Mouse (Mus musculus): ENCODE results near the gene Cd274. TPM values are rescaled to one million over a fixed set of nuclear protein-coding genes. Genes with fewer than 3 reads are reported as not detected.

The Cd274 gene
- total RNA-seq, 1 experiment, result 0.62 TPM

DNA sequence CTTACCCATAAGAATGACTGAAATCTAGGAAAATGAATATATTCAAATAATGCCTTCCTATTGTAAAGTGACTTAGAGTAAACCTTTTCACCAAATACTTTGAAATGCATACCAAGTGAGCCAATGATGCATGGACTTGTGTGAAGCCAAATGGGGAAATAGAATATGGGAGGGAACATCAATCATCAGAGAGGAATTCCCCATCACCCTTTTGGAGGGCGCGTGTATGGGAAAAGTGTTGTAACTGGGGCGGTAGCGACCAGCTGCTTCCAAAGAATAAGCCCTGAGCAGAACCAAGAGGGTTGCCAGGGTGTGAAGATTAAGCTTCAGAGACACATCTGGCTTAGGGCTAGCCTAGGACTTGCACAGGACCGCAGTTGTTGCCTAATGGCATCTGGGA, 16.1 kb downstream of the Cd274 start:
- no peak for DNase-seq (ENCODE audit: low read depth, low spot score)
- no peaks in the 10 kb centered on the region for H3K36me3 ChIP-seq (ENCODE audit: control insufficient read depth, insufficient read depth, low read length, poor library complexity, severe bottlenecking)
- no peak overlapping the region for H3K4me3 ChIP-seq (ENCODE audit: insufficient read depth in 1 of 2, low read depth in 1 of 2, low read length in 2 of 2, poor library complexity in 1 of 2, severe bottlenecking in 1 of 2)
- TF ChIP-seq CHD2 (IDR thresholded peaks at IDR 0.05; ENCODE audit: low read depth, low read length), result no peak
- no peak for TF ChIP-seq ZC3H11A (IDR thresholded peaks at IDR 0.05; ENCODE audit: borderline replicate concordance, low read depth, low read length)
- no peak for TF ChIP-seq ZNF384 (IDR thresholded peaks at IDR 0.05; ENCODE audit: low read depth, low read length)
- TF ChIP-seq MAFK (IDR thresholded peaks at IDR 0.05; ENCODE audit: insufficient read depth, low read depth, low read length), result no peak
- no peak for TF ChIP-seq HCFC1 (IDR thresholded peaks at IDR 0.05; ENCODE audit: borderline replicate concordance, insufficient read depth, low read length)
- H3K9ac ChIP-seq (ENCODE audit: insufficient read depth, low read depth, low read length, poor library complexity, severe bottlenecking), result no peak overlapping the region
- H3K27ac ChIP-seq (ENCODE audit: insufficient read depth, low read depth, low read length, poor library complexity, severe bottlenecking), result no peak overlapping the region
- no peaks in the 10 kb centered on the region; a peak in 1 of 4 replicates for H3K4me1 ChIP-seq (ENCODE audit: control insufficient read depth in 2 of 2, insufficient read depth in 2 of 2, low read length in 2 of 2, poor library complexity in 1 of 2)
- H3K9me3 ChIP-seq (ENCODE audit: control insufficient read depth, insufficient read depth, low read depth, low read length), result no peaks in the 10 kb centered on the region
- in situ Hi-C loops (cut with MboI; ENCODE audit: low sequenced_read_pairs in 2 of 2, unreplicated experiment in 2 of 2), result no loop called here

DNA sequence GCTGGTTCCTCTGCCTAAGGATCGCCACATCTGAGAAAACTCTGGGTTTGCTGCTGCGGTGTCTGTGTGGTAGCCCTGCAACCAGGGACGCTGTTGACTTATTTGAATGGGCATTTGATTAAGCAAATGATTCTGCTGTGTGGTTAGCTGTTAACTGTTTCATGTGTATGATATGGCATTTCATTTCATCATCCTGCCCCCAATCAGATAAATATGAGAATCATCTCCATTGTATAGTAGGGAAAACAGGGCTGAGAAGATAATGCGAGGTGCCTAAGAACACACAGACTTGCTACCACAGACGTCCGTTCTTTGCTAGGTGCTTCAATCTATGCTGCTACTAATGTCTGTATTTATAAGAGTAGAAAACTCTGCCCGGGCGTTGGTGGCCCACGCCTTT, 17.2 kb downstream of the Cd274 start:
- Histone ChIP-seq H3K9ac (ENCODE audit: insufficient read depth, low read depth, low read length, poor library complexity, severe bottlenecking) (no peak overlapping the region), H3K36me3 (ENCODE audit: control insufficient read depth, insufficient read depth, low read length, poor library complexity, severe bottlenecking) (no peaks in the 10 kb centered on the region), H3K9me3 (ENCODE audit: control insufficient read depth, insufficient read depth, low read depth, low read length) (no peaks in the 10 kb centered on the region), H3K27ac (ENCODE audit: insufficient read depth, low read depth, low read length, poor library complexity, severe bottlenecking) (no peak overlapping the region), H3K4me3 (ENCODE audit: insufficient read depth in 1 of 2, low read depth in 1 of 2, low read length in 2 of 2, poor library complexity in 1 of 2, severe bottlenecking in 1 of 2) (no peak overlapping the region), H3K4me1 (ENCODE audit: control insufficient read depth in 2 of 2, insufficient read depth in 2 of 2, low read length in 2 of 2, poor library complexity in 1 of 2) (no peaks in the 10 kb centered on the region; a peak in 1 of 4 replicates)
- TF ChIP-seq HCFC1 (IDR thresholded peaks at IDR 0.05; ENCODE audit: borderline replicate concordance, insufficient read depth, low read length) (no peak), MAFK (IDR thresholded peaks at IDR 0.05; ENCODE audit: insufficient read depth, low read depth, low read length) (no peak), ZNF384 (IDR thresholded peaks at IDR 0.05; ENCODE audit: low read depth, low read length) (no peak)
- in situ Hi-C loops (cut with MboI; ENCODE audit: low sequenced_read_pairs in 2 of 2, unreplicated experiment in 2 of 2), result no loop called here
- no peak for DNase-seq (ENCODE audit: low read depth, low spot score)

GRCm38 (mm10) chr19:29384994-29385393, 17.7 kb downstream of the Cd274 start:
- H3K27ac ChIP-seq (ENCODE audit: insufficient read depth, low read depth, low read length, poor library complexity, severe bottlenecking), result no peak overlapping the region
- DNase-seq (ENCODE audit: low read depth, low spot score), result no peak
- no peaks in the 10 kb centered on the region for H3K36me3 ChIP-seq (ENCODE audit: control insufficient read depth, insufficient read depth, low read length, poor library complexity, severe bottlenecking)
- no peak overlapping the region for H3K4me3 ChIP-seq (ENCODE audit: insufficient read depth in 1 of 2, low read depth in 1 of 2, low read length in 2 of 2, poor library complexity in 1 of 2, severe bottlenecking in 1 of 2)
- TF ChIP-seq HCFC1 (IDR thresholded peaks at IDR 0.05; ENCODE audit: borderline replicate concordance, insufficient read depth, low read length), result no peak
- TF ChIP-seq MAFK (IDR thresholded peaks at IDR 0.05; ENCODE audit: insufficient read depth, low read depth, low read length), result peak; percentile 77
- no peak for TF ChIP-seq CHD2 (IDR thresholded peaks at IDR 0.05; ENCODE audit: low read depth, low read length)
- no peaks in the 10 kb centered on the region for H3K9me3 ChIP-seq (ENCODE audit: control insufficient read depth, insufficient read depth, low read depth, low read length)
- H3K4me1 ChIP-seq (ENCODE audit: control insufficient read depth in 2 of 2, insufficient read depth in 2 of 2, low read length in 2 of 2, poor library complexity in 1 of 2), result no peaks in the 10 kb centered on the region; a peak in 1 of 4 replicates
- in situ Hi-C loops (cut with MboI; ENCODE audit: low sequenced_read_pairs in 2 of 2, unreplicated experiment in 2 of 2), result no loop called here
- H3K9ac ChIP-seq (ENCODE audit: insufficient read depth, low read depth, low read length, poor library complexity, severe bottlenecking), result no peak overlapping the region

DNA sequence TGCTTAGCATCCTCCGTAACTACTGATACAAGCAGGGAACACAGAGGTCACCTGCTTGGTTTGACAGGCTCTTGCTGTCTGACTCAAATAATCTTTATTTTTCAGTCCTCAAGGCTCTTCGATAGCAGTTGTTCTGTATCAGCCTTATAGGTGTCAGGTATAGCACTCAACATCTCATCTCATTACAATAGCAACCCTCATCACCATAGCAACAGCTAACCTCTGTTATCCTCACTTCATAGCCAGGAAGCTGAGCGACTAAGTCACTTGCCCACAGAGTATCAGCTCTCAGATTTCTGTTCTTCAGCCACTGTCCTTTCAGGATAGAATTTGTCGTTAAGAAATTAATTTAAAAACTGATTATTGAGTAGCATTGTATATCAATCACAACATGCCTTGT, 18.6 kb downstream of the Cd274 start:
- Histone ChIP-seq H3K36me3 (ENCODE audit: control insufficient read depth, insufficient read depth, low read length, poor library complexity, severe bottlenecking) (no peaks in the 10 kb centered on the region), H3K4me1 (ENCODE audit: control insufficient read depth in 2 of 2, insufficient read depth in 2 of 2, low read length in 2 of 2, poor library complexity in 1 of 2) (no peaks in the 10 kb centered on the region; a peak in 1 of 4 replicates), H3K9ac (ENCODE audit: insufficient read depth, low read depth, low read length, poor library complexity, severe bottlenecking) (no peak overlapping the region), H3K4me3 (ENCODE audit: insufficient read depth in 1 of 2, low read depth in 1 of 2, low read length in 2 of 2, poor library complexity in 1 of 2, severe bottlenecking in 1 of 2) (no peak overlapping the region), H3K9me3 (ENCODE audit: control insufficient read depth, insufficient read depth, low read depth, low read length) (no peaks in the 10 kb centered on the region), H3K27ac (ENCODE audit: insufficient read depth, low read depth, low read length, poor library complexity, severe bottlenecking) (no peak overlapping the region)
- TF ChIP-seq CHD2 (IDR thresholded peaks at IDR 0.05; ENCODE audit: low read depth, low read length) (no peak), ZNF384 (IDR thresholded peaks at IDR 0.05; ENCODE audit: low read depth, low read length) (no peak), MAFK (IDR thresholded peaks at IDR 0.05; ENCODE audit: insufficient read depth, low read depth, low read length) (no peak), ZC3H11A (IDR thresholded peaks at IDR 0.05; ENCODE audit: borderline replicate concordance, low read depth, low read length) (no peak), HCFC1 (IDR thresholded peaks at IDR 0.05; ENCODE audit: borderline replicate concordance, insufficient read depth, low read length) (no peak)
- in situ Hi-C loops (cut with MboI; ENCODE audit: low sequenced_read_pairs in 2 of 2, unreplicated experiment in 2 of 2), result no loop called here
- DNase-seq (ENCODE audit: low read depth, low spot score), result no peak

DNA sequence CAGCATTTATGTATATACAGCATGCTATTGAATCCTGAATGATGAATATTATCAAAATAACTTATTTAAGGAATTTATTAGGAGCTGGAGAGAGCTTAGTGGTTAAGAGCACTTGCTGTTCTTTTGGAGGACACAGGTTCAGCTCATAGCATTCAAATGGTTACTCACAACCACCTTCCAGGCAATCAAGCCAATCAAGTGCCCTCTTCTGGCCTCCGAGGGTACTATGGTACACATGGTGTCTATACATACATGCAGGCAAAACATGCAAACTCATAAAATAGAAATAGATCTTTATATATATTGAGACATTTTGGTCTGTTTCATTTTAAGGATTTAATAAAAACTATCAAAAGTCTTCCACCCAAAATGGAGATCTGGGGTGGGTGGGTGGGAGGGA, 21.6 kb downstream of the Cd274 start:
- DNase-seq (ENCODE audit: low read depth, low spot score), result no peak
- in situ Hi-C loops (cut with MboI; ENCODE audit: low sequenced_read_pairs in 2 of 2, unreplicated experiment in 2 of 2), result no loop called here
- Histone ChIP-seq H3K9ac (ENCODE audit: insufficient read depth, low read depth, low read length, poor library complexity, severe bottlenecking) (no peak overlapping the region), H3K36me3 (ENCODE audit: control insufficient read depth, insufficient read depth, low read length, poor library complexity, severe bottlenecking) (no peaks in the 10 kb centered on the region), H3K9me3 (ENCODE audit: control insufficient read depth, insufficient read depth, low read depth, low read length) (no peaks in the 10 kb centered on the region), H3K4me1 (ENCODE audit: control insufficient read depth in 2 of 2, insufficient read depth in 2 of 2, low read length in 2 of 2, poor library complexity in 1 of 2) (no peaks in the 10 kb centered on the region; a peak in 1 of 4 replicates), H3K27ac (ENCODE audit: insufficient read depth, low read depth, low read length, poor library complexity, severe bottlenecking) (no peak overlapping the region), H3K4me3 (ENCODE audit: insufficient read depth in 1 of 2, low read depth in 1 of 2, low read length in 2 of 2, poor library complexity in 1 of 2, severe bottlenecking in 1 of 2) (no peak overlapping the region)
- TF ChIP-seq ZNF384 (IDR thresholded peaks at IDR 0.05; ENCODE audit: low read depth, low read length) (no peak), MAFK (IDR thresholded peaks at IDR 0.05; ENCODE audit: insufficient read depth, low read depth, low read length) (no peak), ZC3H11A (IDR thresholded peaks at IDR 0.05; ENCODE audit: borderline replicate concordance, low read depth, low read length) (no peak), HCFC1 (IDR thresholded peaks at IDR 0.05; ENCODE audit: borderline replicate concordance, insufficient read depth, low read length) (no peak), CHD2 (IDR thresholded peaks at IDR 0.05; ENCODE audit: low read depth, low read length) (no peak)
